Mouse (Mus musculus): ENCODE results near the gene Il1rap.

DNA sequence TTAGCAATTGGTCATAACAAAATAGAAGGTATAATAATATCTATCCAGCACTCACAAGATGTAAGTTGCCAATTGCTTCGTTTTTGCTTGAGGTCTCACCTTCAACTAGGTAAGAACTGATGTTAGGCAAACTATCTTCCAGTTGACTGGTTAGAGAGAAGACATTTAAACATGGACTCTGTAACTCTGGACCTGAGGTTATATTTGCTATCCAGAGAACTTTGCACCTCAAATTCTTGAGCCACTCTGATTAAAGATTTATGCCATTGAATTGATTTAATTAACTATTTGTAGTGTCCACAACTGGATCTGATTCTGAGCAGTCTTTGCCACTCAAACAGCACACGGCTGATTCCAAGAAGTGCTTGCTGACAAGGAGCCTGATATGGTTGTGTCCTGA, 18.7 kb upstream of the Il1rap start:
- TF ChIP-seq GATA1 (IDR thresholded peaks at IDR 0.05; ENCODE audit: low read length) (no peak), TAL1 (IDR thresholded peaks at IDR 0.05; ENCODE audit: low read length) (no peak)
